Mouse (Mus musculus) thymus, adult 2 months (tissue): ENCODE results near the gene Zbed3.

Experiments
- CTCF ChIP-seq: fragments of 200-500 bp; IDR thresholded peaks from 2 replicates; pipeline ENCODE4 v1.5.1; 2012; ENCODE audit warnings: mild to moderate bottlenecking, control low read depth, low read length, moderate library complexity, borderline replicate concordance; ENCODE audit not compliant: control insufficient read depth, poor library complexity, insufficient read depth; ENCODE audit errors: extremely low read depth
- POLR2A ChIP-seq: fragments of 200-500 bp; IDR thresholded peaks from 2 replicates; pipeline ENCODE4 v1.6.1; 2012; ENCODE audit warnings: mild to moderate bottlenecking, low read length, control low read depth, moderate library complexity; ENCODE audit not compliant: control insufficient read depth, poor library complexity, insufficient read depth; ENCODE audit errors: extremely low read depth

DNA sequence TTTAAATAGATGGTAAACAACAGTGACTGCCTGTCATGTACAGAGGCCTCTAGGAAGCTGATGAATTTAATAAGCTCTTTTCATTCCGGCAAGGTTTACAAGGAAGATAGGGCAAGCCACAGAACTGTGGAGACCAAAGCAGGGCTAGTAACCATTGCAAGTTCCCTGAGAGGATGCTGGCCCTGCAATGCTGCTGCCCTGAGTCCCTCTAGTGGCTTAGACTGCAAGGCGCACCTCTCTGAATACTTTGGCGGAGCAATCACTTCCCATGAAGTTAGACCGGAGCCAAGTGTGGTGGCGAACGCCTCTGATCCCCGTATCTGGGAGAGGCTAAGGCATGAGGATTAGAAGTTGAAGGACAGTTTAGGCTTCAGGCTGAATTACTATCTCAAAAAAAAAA lies 36.4 kb upstream of the Zbed3 start:
- TF ChIP-seq POLR2A (no peak), CTCF (0 out of 2 replicates have a peak, but pooled peaks have one; percentile 22)
